Mouse (Mus musculus) ZHBTc4 (cell line): Measurements from ENCODE around the gene Gm19935.
A peak's percentile ranks its signal among the peaks of the same experiment; 100 is the strongest.

Experiments
- DNase-seq: peaks from one replicate; pipeline ENCODE4 v3.0.0-alpha.2; 2011; ENCODE audit warnings: low read depth, low spot score

Gm19935 gene

DNA sequence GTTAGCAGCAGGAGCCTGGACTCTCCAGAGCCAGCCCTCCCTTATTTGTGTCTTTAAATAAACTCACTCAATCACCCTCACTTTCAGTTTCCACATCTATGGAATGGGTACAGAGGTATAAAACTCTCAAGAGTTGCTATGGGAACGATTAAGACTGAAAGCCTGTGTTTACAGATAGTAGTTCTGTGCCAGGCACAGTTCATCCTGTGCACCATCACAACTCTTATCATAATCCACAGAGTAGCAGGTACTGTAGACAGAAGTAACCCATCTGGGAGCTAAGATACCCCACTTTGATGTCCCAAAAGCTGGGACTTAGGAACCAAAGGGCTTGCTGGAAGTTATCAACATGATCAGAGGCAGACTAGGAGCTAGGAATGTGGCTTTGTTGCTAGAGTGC, 12.6 kb upstream of the Gm19935 start:
- no peak for DNase-seq

DNA sequence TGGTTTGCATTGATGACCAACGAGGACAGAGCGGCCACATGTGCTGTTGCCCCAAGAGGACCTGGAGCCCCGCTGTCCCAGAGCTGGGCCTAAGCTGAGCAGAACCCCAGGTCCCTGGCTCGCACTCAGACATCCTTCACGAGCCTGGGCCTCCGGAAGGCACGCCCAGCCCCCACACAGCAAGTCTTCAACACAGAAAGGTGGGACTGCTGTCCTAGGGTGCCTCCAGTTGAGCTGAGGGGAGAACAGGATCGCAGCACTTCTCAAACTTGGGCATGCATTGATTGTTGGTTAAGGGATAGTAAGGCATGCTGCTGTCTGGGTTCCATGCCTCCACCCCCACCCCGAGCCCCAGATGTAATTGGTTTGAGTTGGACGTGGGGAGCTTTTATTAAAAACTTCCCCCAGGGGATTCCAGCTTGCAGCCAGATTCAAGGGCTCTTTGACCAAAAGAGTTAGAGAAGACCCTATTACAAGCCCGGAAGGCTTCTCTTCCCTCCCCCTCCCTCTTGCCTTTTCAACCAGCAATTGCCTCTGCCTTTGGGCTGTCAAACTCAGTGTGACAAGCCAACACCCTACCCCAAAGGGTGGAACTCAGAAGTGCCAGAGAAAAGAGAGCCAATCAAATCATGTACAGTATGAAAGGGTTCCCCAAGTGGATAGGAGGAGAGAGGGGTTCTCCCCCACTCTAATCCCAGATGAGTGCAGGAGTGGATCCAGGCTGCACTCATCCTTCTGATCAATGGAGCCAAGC, 12.0 kb upstream of the Gm19935 start:
- DNase-seq: peak; percentile 51

DNA sequence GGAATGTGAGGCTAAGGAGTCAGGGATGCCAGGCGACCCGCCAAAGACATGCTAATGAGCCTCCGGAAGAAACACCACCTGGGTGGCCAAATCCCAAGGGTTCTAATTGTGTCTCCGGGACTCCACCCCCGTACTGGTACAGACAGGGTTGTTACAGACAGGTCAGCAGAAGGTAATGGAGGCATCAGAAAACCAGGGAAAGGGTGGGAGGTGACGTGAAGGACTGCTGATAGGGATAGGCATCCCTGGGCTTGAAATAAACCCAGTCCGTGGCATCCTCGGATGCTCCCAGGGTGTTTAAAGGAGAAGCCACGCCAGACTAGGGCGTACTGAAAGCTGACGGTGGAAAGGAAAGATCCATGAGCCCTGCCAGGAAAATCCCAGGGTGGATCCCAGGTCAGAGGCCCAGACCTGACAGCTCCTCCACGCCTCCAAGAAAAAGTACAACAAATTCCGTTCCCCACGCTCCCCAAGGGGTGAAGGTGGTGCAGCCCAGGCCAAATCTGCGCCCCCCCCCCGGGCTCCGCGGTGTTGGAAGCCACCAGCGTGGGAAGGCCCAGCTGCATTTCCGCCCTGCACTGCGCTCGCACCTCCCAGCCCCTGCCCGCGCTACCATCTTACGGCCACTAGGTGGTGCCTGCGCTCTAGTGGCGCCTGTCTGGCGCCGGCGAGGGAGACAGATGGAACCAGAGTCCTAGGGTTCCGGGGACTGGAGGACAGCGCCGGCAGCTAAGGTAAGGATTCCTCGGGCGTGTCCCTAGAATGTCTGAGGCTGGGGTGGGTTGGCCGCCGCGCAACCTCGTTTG, 11.2 kb upstream of the Gm19935 start, which contains the start of gene Chd9:
Chd9 (plus strand) TSS at position 172 of the 806 bp plus-strand sequence.
- peak; percentile 97 for DNase-seq

DNA sequence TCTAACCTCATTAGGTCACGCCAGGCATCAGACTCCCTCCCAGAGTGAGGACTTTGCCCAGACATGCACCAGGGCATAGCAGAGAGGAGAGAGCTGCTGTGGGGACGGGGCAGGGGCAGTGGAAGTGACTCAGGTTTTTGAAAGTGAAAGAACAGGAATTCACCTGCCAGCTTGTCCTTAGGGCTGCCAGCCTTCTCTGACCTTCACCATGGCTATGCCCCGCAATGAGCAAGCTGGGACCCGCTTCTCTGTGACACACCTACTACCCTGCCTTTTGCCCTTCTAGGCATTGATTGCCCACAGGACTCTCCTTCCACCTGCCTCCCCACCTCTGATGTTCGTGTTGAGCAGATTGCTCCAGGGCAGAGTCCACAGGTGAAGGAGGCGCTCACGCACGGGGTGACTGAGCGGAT, 8.3 kb upstream of the Gm19935 start:
- DNase-seq: peak; percentile 76

DNA sequence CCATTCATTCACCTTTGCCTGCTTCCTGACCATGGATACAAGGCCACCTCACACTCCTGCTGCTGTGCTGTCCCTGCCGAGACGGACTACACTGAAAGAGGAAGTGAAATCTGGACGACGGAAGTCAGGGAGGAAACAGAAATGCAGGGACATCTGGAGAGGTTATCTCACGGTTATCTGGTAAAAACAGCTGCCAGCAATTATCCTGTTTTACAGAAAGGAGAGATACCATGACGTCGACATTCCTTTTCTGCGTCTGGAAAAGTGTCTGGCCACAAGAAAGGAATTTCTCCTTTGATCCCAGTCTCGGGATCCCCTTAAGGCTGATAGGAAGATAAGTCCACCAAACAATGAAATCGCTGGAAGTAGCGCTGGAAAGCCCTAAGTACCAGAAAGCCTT, 5.2 kb upstream of the Gm19935 start:
- peak; percentile 65 for DNase-seq

DNA sequence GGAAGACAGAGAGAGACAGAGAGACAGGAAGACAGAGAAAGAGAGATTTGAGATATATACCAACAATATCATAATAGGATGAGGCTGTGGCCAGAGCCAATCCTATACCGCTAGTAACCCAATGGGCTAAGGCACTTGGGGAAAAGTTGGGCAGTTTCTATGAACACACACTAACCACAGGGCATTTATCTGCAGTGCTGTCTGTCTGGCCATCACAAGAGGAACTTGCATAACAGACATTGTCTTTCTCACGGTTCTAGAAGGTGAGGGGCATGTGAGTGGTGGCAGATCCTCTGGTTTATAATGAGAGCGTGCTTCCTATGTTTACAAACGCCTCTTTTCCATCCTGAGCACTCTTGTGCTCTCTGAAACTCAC, 3.1 kb upstream of the Gm19935 start:
- DNase-seq: no peak

DNA sequence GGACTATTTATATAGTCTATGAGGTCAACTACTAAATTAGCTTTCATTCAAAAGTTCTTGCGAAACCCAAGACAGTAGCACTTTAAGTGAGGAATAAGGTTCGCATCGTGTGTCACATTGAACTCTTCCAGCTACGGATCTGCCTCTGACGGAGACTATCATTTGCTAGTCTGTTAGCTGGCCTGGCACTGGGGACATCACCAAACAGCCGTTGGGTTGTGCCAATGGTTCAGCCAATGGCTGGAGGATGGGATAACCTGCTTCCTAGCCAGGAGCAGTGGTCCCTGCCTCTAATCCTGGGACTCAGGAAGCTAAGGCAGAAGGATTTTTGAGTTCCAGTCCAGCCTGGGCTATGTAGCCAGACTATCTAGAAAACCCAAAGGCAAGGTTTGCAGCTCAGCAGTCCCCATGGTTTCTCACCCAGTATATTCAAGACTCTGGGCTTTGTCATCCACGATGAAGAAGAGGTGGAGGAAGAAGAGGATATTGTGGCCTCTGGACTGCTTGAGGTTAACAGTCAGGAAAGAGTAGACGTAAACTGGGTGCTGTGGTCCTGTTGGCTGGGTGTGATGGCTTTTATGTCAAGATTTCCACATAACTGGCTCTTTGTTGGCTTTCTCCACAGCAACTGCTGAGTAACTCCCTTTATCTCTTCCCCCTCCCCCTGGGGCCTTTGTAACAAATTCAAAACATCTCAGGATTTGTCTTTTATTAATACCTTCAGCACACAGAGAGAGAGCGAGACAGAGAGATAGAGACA, 2.5 kb upstream of the Gm19935 start:
- DNase-seq: no peak

DNA sequence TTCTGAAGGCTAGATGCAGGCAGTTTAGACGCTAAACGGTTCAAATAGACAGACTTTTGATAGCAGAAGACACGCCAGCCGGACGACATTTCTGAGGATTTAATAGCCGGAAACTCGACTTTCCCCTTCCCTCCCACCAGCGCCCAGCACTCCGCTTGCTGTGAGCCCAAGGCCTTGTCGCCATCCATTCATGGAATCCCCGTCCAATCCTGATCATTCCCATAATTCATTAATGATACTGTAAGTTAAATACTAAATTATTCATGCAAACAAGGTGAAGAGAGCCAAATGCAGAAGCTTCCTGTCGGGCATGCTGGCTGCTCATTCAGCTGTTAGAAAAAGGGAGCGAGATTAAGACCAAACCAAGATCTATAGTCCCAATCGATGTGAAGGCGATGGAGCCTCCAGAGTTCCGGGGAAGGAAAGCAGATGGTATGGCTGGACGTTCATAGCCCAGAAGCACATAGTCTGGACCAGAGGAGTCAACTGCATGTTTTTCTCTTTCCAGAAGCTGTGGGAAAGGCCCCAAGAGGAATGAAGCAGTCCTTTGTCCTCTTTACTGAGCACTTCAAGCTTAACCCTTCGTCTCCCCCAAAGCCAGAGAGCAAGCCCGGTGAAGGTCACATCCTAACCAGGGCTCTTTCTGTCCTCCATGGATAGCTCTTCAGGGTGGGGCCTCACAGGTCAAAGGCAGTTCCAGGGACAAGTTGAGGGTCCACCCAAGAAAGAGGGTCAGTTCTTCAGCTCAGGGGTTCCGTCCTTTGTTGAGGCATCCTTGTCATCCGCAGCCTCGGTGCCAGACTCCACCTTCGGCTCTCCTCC, 921 bp downstream of the Gm19935 start:
- DNase-seq: no peak

DNA sequence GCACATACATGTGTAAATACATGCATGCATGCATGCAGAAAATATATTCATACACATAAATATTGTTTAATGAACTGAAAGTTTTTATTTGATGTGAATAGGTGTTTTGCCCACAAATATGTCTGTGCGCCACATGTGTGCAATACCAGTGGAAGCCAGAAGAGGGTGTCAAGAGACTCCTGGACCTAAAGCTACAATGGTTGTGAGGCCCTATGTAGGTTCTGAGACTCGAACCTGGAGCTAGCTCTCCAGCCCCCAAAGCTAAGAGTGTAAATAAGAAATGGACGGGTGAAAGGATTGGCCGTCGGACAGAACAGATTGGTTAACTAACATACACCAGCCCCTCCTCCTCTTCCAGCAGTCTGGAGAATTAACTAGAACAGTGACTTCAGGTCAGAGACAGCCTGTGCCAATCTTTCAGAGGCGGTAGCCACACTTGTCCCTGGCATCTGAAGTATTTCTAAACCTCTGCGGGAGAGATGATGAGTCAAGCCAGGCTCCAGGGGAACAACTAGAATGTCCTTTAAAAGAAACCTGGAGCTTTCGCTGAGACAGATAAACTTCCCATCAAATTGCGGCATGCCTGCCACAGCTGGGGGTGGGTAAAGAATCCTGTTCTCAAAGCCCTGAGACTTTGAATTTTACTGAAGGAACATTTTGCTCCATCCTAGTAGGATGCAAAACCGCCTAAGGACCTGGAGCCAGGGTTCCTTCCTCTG, 3.4 kb downstream of the Gm19935 start:
- DNase-seq: peak; percentile 81

DNA sequence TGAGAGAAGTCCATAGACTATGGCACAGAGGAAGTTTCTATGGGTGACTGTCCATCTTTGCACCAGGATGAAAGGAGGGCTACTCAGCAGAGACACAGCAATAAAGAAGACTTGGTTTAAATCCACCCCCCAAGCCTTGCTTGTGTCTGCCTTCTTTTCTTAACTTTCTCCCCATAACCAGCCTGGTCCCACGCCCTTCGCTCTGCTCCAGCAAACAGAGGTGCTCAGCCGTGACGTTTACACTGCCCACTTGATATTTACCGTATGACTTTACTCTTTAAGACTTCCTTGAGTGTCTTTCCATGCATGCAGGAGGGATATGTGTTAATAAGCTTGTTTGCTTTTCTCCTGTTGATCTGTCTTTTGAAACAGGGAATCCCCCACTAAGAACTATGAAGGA, 17.7 kb downstream of the Gm19935 start:
- no peak for DNase-seq

DNA sequence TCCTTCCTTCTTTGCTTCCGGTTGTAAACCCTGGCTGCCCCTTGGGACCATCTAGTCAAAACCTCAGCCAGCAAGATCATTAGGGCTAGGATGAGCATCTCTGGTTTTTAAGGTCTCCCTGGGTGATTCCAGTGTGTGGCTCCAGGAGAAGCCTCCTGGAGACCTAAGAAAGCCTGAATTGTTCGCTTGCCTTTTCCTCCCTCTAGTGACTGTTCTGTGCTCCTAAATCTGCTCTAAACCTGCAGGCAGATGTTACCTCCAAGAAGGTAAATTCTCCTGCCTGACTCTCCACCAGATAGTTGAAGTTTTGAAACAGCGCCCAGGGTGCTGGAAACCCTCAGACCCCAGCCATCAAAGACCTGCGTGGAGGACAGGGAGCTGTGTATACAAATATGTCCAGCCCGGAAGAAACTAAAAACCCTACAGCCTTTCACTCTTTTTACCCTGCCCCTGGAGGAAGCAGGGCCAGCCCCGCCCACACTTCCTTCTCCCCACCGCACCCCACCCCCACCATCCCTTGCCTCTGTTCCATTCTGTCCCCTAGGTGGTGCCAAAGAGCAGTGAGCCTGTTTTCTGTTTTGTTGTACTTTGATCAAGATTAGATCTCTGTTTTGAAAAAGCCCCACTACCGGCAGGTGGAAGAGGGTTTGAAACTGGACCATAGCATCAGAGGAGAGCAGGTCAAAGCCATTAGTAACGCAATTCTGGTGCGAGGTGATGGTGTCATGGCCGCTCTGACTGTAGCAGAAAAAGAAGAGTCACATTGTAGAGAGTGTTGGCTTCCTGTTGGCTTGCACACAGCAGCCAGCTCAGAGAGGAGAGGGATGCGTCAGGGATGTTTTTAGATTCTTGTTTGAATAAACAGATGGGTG, 22.0 kb downstream of the Gm19935 start:
- DNase-seq: peak; percentile 91

DNA sequence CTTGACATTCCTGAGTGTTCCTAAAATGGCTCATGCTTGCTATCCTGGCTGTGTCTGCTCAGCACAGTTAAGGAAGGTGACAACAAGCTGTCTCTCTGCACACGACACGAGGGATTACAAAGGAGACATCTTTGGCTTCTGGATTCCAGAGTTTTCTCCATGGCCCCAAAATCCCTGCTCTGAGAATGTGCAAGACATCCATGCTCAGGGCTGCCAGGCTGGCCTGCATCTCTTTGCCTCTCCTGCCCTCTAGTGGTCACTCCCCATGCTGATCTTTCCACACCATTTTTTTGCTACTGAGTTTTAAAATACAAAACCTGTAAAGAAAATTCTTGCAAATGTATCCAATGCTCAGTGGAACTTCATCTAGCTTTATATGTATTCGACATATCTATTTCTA, 23.5 kb downstream of the Gm19935 start:
- peak; percentile 78 for DNase-seq

DNA sequence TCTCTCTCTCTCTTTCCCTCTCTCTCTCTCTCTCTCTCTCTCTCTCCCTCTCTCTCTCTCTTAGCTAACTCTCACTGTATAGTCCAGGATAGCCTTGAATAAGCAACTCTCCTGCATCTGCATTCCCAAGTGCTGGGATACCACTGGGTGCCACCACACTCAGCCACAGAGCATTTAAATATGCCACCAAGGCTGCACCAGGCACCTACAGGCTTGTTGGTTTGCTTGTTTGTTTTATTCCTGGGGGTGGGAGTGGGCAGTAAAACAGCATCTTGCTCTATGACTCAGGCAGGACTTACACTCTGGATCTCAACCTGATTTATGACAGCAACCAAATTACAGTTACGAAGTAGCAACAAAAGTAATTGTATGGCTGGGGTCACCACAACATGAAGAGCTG, 25.6 kb downstream of the Gm19935 start:
- no peak for DNase-seq

DNA sequence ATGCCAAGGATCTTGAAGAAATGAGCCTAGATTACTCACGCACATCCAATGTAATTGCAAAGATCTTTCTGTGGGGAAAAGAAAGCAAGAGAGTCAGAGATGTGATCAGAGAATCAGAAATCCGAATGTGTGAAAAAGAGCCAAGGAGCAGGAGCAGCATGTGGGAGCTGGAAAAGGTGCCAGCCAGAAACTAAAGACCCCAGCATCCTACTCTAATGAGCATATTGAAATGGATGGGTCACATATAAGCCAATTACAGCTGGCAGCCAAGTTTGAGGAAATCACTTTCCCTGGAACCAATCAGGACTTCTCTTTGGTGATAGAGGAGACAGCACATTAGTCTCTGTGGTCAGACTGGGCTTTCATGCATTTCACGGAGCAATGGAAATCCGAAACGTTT, 47.4 kb downstream of the Gm19935 start:
- no peak for DNase-seq
